ENCODE assay signal across 7 mouse cellular contexts in the genomic region with DNA sequence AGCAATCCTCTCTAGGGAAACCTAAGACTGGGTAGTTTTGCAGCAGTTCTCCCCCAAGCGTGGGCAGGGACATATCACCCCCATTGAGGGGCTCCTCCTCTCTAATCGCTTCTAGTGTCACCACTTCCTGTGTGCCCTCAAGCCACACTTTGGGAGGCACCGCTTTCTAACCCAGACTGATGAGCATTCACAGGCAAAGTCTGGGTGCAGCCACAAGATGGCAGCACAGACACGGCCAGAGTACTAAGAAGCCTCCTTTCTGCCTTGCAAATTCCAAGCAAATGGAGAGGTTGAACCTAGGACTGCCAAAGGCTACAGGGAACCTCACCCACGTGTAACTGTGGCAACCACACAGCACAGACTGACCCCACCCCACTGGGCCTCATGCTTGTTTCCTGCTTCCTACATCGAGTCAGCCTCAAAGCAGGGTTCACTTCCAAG. TPM values are rescaled to one million over a fixed set of nuclear protein-coding genes. Genes with fewer than 3 reads are reported as not detected.
DNase-seq lines count a peak whose midpoint lies in the region; ATAC-seq and TF ChIP-seq lines count a peak whose summit lies in the region.

No protein-coding gene starts in this region.

- peak; percentile 96 for TF ChIP-seq CTCF in gastrocnemius, adult 2 months (IDR thresholded peaks at IDR 0.05)

- peak overlapping the region; percentile 86 for H3K27ac ChIP-seq in gastrocnemius, adult 2 months

- DNase-seq in ZHBTc4 (ENCODE audit: low read depth, low spot score), result peak; percentile 97
- peak; percentile 87 to 89 for DNase-seq in cerebellum, postnatal 36 days
- DNase-seq in gastrocnemius, adult 2 months, result peak; percentile 89
- peak; percentile 84 for DNase-seq in hindlimb bud, embryonic 11.5 days (ENCODE audit: extremely low spot score, low read depth, low spot score)
- DNase-seq in left cerebral cortex, postnatal 10 days (ENCODE audit: extremely low spot score in 1 of 2, low spot score in 2 of 2), result peak; percentile 74 to 84
- DNase-seq in right cerebral cortex, postnatal 25 days, result peak; percentile 76

- peak overlapping the region; percentile 30 for H3K4me3 ChIP-seq in gastrocnemius, adult 2 months

- intact Hi-C loops in gastrocnemius, adult 2 months (cut with DNase I), result loop anchor here (1.0 to 5.0 kb wide), 4 partner anchors 35 to 139 kb away; a partner anchor contains a TSS
- intact Hi-C loops in left cerebral cortex, postnatal 10 days (cut with DNase I), result no loop called here

- peak; percentile 61 for ATAC-seq in megakaryocyte progenitor cell, adult 5-6 weeks (replicated peaks; ENCODE audit: poor library complexity)

RNA-seq across cellular contexts. Expression of a gene that starts 3.3 kb away (rescaled TPM):
- 1 to 10 TPM in 1 of 2 experiments, under 1 TPM in 1; 0.59 to 1.0 TPM for total RNA-seq in gastrocnemius, adult 2 months (2021)
- total RNA-seq in left cerebral cortex, postnatal 10 days (2021), result 1 to 10 TPM; 1.8 to 1.9 TPM
- total RNA-seq in megakaryocyte progenitor cell, adult 5-6 weeks (2015), result 11.4 and 12.5 TPM in 2 replicates
- total RNA-seq in megakaryocyte progenitor cell, adult 5-6 weeks (2017), result 16.1 and 17.6 TPM in 2 replicates

RNA-seq across cellular contexts. Expression of a gene that starts 12.8 kb away (rescaled TPM):
- total RNA-seq in gastrocnemius, adult 2 months (2021), result 1 to 10 TPM; 4.0 to 5.2 TPM
- 10 to 100 TPM; 34.5 to 41.9 TPM for total RNA-seq in left cerebral cortex, postnatal 10 days (2021)
- 0.42 and 0.51 TPM in 2 replicates for total RNA-seq in megakaryocyte progenitor cell, adult 5-6 weeks (2015)
- 0.78 and 1.3 TPM in 2 replicates for total RNA-seq in megakaryocyte progenitor cell, adult 5-6 weeks (2017)

RNA-seq across cellular contexts. Expression of a gene that starts 17.9 kb away (rescaled TPM):
- total RNA-seq in gastrocnemius, adult 2 months (2021), result 10 to 100 TPM; 22.3 to 23.1 TPM
- total RNA-seq in left cerebral cortex, postnatal 10 days (2021), result 10 to 100 TPM; 51.1 to 56.9 TPM
- 23.7 and 28.9 TPM in 2 replicates for total RNA-seq in megakaryocyte progenitor cell, adult 5-6 weeks (2015)
- total RNA-seq in megakaryocyte progenitor cell, adult 5-6 weeks (2017), result 35.8 and 38.7 TPM in 2 replicates

RNA-seq across cellular contexts. Expression of a gene that starts 21.1 kb away (rescaled TPM):
- not detected for total RNA-seq in gastrocnemius, adult 2 months (2021)
- total RNA-seq in left cerebral cortex, postnatal 10 days (2021), result not detected
- 0.30 TPM in 1 of 2 replicates, not detected in the other for total RNA-seq in megakaryocyte progenitor cell, adult 5-6 weeks (2015)
- 0.54 TPM in 1 of 2 replicates, not detected in the other for total RNA-seq in megakaryocyte progenitor cell, adult 5-6 weeks (2017)

RNA-seq across cellular contexts. Expression of a gene that starts 25.2 kb away (rescaled TPM):
- not detected for total RNA-seq in gastrocnemius, adult 2 months (2021)
- not detected for total RNA-seq in left cerebral cortex, postnatal 10 days (2021)
- total RNA-seq in megakaryocyte progenitor cell, adult 5-6 weeks (2015), result not detected in 2 replicates
- total RNA-seq in megakaryocyte progenitor cell, adult 5-6 weeks (2017), result not detected in 2 replicates

Comparison
In these comparisons a context has a peak if more than half of its experiments do, and no peak if none do; other contexts are left out.
1. Peak in every context shown above with its lines: DNase-seq, ATAC-seq, H3K4me3 ChIP-seq and H3K27ac ChIP-seq.
2. RNA of a gene that starts 3.3 kb away (total RNA-seq): 11.4 to 17.6 TPM in megakaryocyte progenitor cell, adult 5-6 weeks; 1.8 to 1.9 TPM in left cerebral cortex, postnatal 10 days and 0.59 to 1.0 TPM in gastrocnemius, adult 2 months; every median in the first group is over 4 times any median in the second.
3. RNA of a gene that starts 12.8 kb away (total RNA-seq): 34.5 to 41.9 TPM in left cerebral cortex, postnatal 10 days; 4.0 to 5.2 TPM in gastrocnemius, adult 2 months and 0.42 to 1.3 TPM in megakaryocyte progenitor cell, adult 5-6 weeks; every median in the first group is over 4 times any median in the second.